Mouse (Mus musculus): ENCODE data around the gene Qars. TPM values are rescaled to one million over a fixed set of nuclear protein-coding genes. Genes with fewer than 3 reads are reported as not detected.

Gene Qars
- polyA plus RNA-seq, 1 experiment from 2014 or later: 78.8 TPM

GRCm38 (mm10) chr9:108489215-108489614, 18.3 kb upstream of the Qars start:
- Histone ChIP-seq H3K4me2 (ENCODE audit: low read length) (no peak overlapping the region), H3K27me3 (ENCODE audit: control insufficient read depth, insufficient read depth, low read length) (no peaks in the 10 kb centered on the region), H3K36me3 (ENCODE audit: control insufficient read depth, insufficient read depth, low read length) (peaks cover 85% of the 10 kb centered on the region), H3K4me1 (ENCODE audit: control insufficient read depth in 2 of 2, insufficient read depth in 2 of 2, low read length in 2 of 2) (peaks cover 10% of the 10 kb centered on the region in 2 experiments), H3K9me3 (ENCODE audit: control insufficient read depth, low read length) (no peaks in the 10 kb centered on the region), H3K4me3 (ENCODE audit: control insufficient read depth in 1 of 2, insufficient read depth in 1 of 2, low read depth in 1 of 2, low read length in 2 of 2) (no peak overlapping the region), H3K9ac (ENCODE audit: low read length) (no peak overlapping the region), H3K27ac (replicated peaks in 1 of 2; ENCODE audit: control insufficient read depth in 1 of 2, insufficient read depth in 1 of 2, low read depth in 2 of 2, low read length in 2 of 2) (peak overlapping the region in 1 of 2 experiments; percentile 99; a peak in 1 of 4 replicates)
- no peak for ATAC-seq (ENCODE audit: insufficient number of reproducible peaks, insufficient read depth, low FRiP score, low read depth)
- 93% methylated on average over 20 of the region's 20 CpGs for WGBS

GRCm38 (mm10) chr9:108489702-108490558, 17.6 kb upstream of the Qars start:
- peaks cover 86% of the 10 kb centered on the region for H3K36me3 ChIP-seq (ENCODE audit: control insufficient read depth, insufficient read depth, low read length)
- peak overlapping the region; percentile 97 to 99 for H3K27ac ChIP-seq (replicated peaks in 1 of 2; ENCODE audit: control insufficient read depth in 1 of 2, insufficient read depth in 1 of 2, low read depth in 2 of 2, low read length in 2 of 2)
- H3K9ac ChIP-seq (ENCODE audit: low read length): peak overlapping the region; percentile 99
- peak overlapping the region; percentile 96 to 99 for H3K4me3 ChIP-seq (ENCODE audit: control insufficient read depth in 1 of 2, insufficient read depth in 1 of 2, low read depth in 1 of 2, low read length in 2 of 2)
- 70% methylated on average over 26 of the region's 26 CpGs for WGBS
- H3K4me2 ChIP-seq (ENCODE audit: low read length): peak overlapping the region; percentile 73
- ATAC-seq (ENCODE audit: insufficient number of reproducible peaks, insufficient read depth, low FRiP score, low read depth): peak; percentile 16; the same call in 1 of the 2 replicates
- peaks cover 10% of the 10 kb centered on the region in 2 experiments for H3K4me1 ChIP-seq (ENCODE audit: control insufficient read depth in 2 of 2, insufficient read depth in 2 of 2, low read length in 2 of 2)
- H3K9me3 ChIP-seq (ENCODE audit: control insufficient read depth, low read length): no peaks in the 10 kb centered on the region
- H3K27me3 ChIP-seq (ENCODE audit: control insufficient read depth, insufficient read depth, low read length): no peaks in the 10 kb centered on the region

GRCm38 (mm10) chr9:108490559-108491285, 16.8 kb upstream of the Qars start, which contains the start of gene Usp19:
Gene Usp19, plus strand, starts transcription at chr9:108490602.
- ATAC-seq (ENCODE audit: insufficient number of reproducible peaks, insufficient read depth, low FRiP score, low read depth): peak; percentile 85
- peak within 1 kb of the TSS; percentile 99 for H3K9ac ChIP-seq (ENCODE audit: low read length)
- under 1% methylated on average over 69 of the region's 69 CpGs for WGBS
- peaks cover 10% of the 10 kb centered on the region in 2 experiments for H3K4me1 ChIP-seq (ENCODE audit: control insufficient read depth in 2 of 2, insufficient read depth in 2 of 2, low read length in 2 of 2)
- peak within 1 kb of the TSS; percentile 97 to 99 for H3K27ac ChIP-seq (replicated peaks in 1 of 2; ENCODE audit: control insufficient read depth in 1 of 2, insufficient read depth in 1 of 2, low read depth in 2 of 2, low read length in 2 of 2)
- peak within 1 kb of the TSS; percentile 73 for H3K4me2 ChIP-seq (ENCODE audit: low read length)
- H3K27me3 ChIP-seq (ENCODE audit: control insufficient read depth, insufficient read depth, low read length): no peaks in the 10 kb centered on the region
- H3K4me3 ChIP-seq (ENCODE audit: control insufficient read depth in 1 of 2, insufficient read depth in 1 of 2, low read depth in 1 of 2, low read length in 2 of 2): peak within 1 kb of the TSS; percentile 96 to 99
- no peaks in the 10 kb centered on the region for H3K9me3 ChIP-seq (ENCODE audit: control insufficient read depth, low read length)
- H3K36me3 ChIP-seq (ENCODE audit: control insufficient read depth, insufficient read depth, low read length): peaks cover 86% of the 10 kb centered on the region

GRCm38 (mm10) chr9:108491286-108491580, 16.3 kb upstream of the Qars start:
- Histone ChIP-seq H3K4me3 (ENCODE audit: control insufficient read depth in 1 of 2, insufficient read depth in 1 of 2, low read depth in 1 of 2, low read length in 2 of 2) (peak overlapping the region; percentile 96 to 99), H3K4me1 (ENCODE audit: control insufficient read depth in 2 of 2, insufficient read depth in 2 of 2, low read length in 2 of 2) (peaks cover 10% of the 10 kb centered on the region in 2 experiments), H3K27ac (replicated peaks in 1 of 2; ENCODE audit: control insufficient read depth in 1 of 2, insufficient read depth in 1 of 2, low read depth in 2 of 2, low read length in 2 of 2) (peak overlapping the region; percentile 97 to 99), H3K27me3 (ENCODE audit: control insufficient read depth, insufficient read depth, low read length) (no peaks in the 10 kb centered on the region), H3K4me2 (ENCODE audit: low read length) (peak overlapping the region; percentile 73), H3K9me3 (ENCODE audit: control insufficient read depth, low read length) (no peaks in the 10 kb centered on the region), H3K36me3 (ENCODE audit: control insufficient read depth, insufficient read depth, low read length) (peaks cover 86% of the 10 kb centered on the region), H3K9ac (ENCODE audit: low read length) (peak overlapping the region; percentile 99)
- 3% methylated on average over 12 of the region's 12 CpGs for WGBS
- ATAC-seq (ENCODE audit: insufficient number of reproducible peaks, insufficient read depth, low FRiP score, low read depth): no peak

GRCm38 (mm10) chr9:108492043-108492750, 15.3 kb upstream of the Qars start:
- Histone ChIP-seq H3K4me3 (ENCODE audit: control insufficient read depth in 1 of 2, insufficient read depth in 1 of 2, low read depth in 1 of 2, low read length in 2 of 2) (peak overlapping the region; percentile 5 to 99; a peak in 3 of 4 replicates), H3K36me3 (ENCODE audit: control insufficient read depth, insufficient read depth, low read length) (peaks cover 86% of the 10 kb centered on the region), H3K9ac (ENCODE audit: low read length) (peak overlapping the region; percentile 99), H3K9me3 (ENCODE audit: control insufficient read depth, low read length) (no peaks in the 10 kb centered on the region), H3K4me1 (ENCODE audit: control insufficient read depth in 2 of 2, insufficient read depth in 2 of 2, low read length in 2 of 2) (peaks cover 10% of the 10 kb centered on the region in 2 experiments), H3K27me3 (ENCODE audit: control insufficient read depth, insufficient read depth, low read length) (no peaks in the 10 kb centered on the region), H3K4me2 (ENCODE audit: low read length) (peak overlapping the region; percentile 73), H3K27ac (replicated peaks in 1 of 2; ENCODE audit: control insufficient read depth in 1 of 2, insufficient read depth in 1 of 2, low read depth in 2 of 2, low read length in 2 of 2) (no peak overlapping the region)
- ATAC-seq (ENCODE audit: insufficient number of reproducible peaks, insufficient read depth, low FRiP score, low read depth): no peak
- WGBS: 79% methylated on average over 16 of the region's 16 CpGs

GRCm38 (mm10) chr9:108493246-108493645, 14.3 kb upstream of the Qars start:
- H3K27me3 ChIP-seq (ENCODE audit: control insufficient read depth, insufficient read depth, low read length): no peaks in the 10 kb centered on the region
- H3K36me3 ChIP-seq (ENCODE audit: control insufficient read depth, insufficient read depth, low read length): peaks cover 86% of the 10 kb centered on the region
- H3K4me3 ChIP-seq (ENCODE audit: control insufficient read depth in 1 of 2, insufficient read depth in 1 of 2, low read depth in 1 of 2, low read length in 2 of 2): no peak overlapping the region
- no peak overlapping the region for H3K9ac ChIP-seq (ENCODE audit: low read length)
- WGBS: 98% methylated on average over 8 of the region's 8 CpGs
- H3K27ac ChIP-seq (replicated peaks in 1 of 2; ENCODE audit: control insufficient read depth in 1 of 2, insufficient read depth in 1 of 2, low read depth in 2 of 2, low read length in 2 of 2): no peak overlapping the region
- H3K4me1 ChIP-seq (ENCODE audit: control insufficient read depth in 2 of 2, insufficient read depth in 2 of 2, low read length in 2 of 2): peaks cover 10% of the 10 kb centered on the region in 2 experiments
- ATAC-seq (ENCODE audit: insufficient number of reproducible peaks, insufficient read depth, low FRiP score, low read depth): no peak
- H3K9me3 ChIP-seq (ENCODE audit: control insufficient read depth, low read length): no peaks in the 10 kb centered on the region
- H3K4me2 ChIP-seq (ENCODE audit: low read length): no peak overlapping the region

- H3K4me2 ChIP-seq (ENCODE audit: low read length): no peak overlapping the region
- no peak overlapping the region for H3K4me3 ChIP-seq (ENCODE audit: control insufficient read depth in 1 of 2, insufficient read depth in 1 of 2, low read depth in 1 of 2, low read length in 2 of 2)
- H3K4me1 ChIP-seq (ENCODE audit: control insufficient read depth in 2 of 2, insufficient read depth in 2 of 2, low read length in 2 of 2): peaks cover 10% of the 10 kb centered on the region in 2 experiments
- no peaks in the 10 kb centered on the region for H3K27me3 ChIP-seq (ENCODE audit: control insufficient read depth, insufficient read depth, low read length)
- ATAC-seq (ENCODE audit: insufficient number of reproducible peaks, insufficient read depth, low FRiP score, low read depth): no peak
- H3K9me3 ChIP-seq (ENCODE audit: control insufficient read depth, low read length): no peaks in the 10 kb centered on the region
- 92% methylated on average over 19 of the region's 19 CpGs for WGBS
- H3K36me3 ChIP-seq (ENCODE audit: control insufficient read depth, insufficient read depth, low read length): peaks cover 86% of the 10 kb centered on the region
- no peak overlapping the region for H3K9ac ChIP-seq (ENCODE audit: low read length)
- no peak overlapping the region for H3K27ac ChIP-seq (replicated peaks in 1 of 2; ENCODE audit: control insufficient read depth in 1 of 2, insufficient read depth in 1 of 2, low read depth in 2 of 2, low read length in 2 of 2)
Measured at GRCm38 (mm10) chr9:108494146-108494825, 13.2 kb upstream of the Qars start.
